Mouse (Mus musculus) thymus, postnatal 14 days (tissue): ENCODE results near the gene Arnt.

Experiments
- DNase-seq: peaks from one replicate; pipeline ENCODE4 v3.0.0; 2021

Gene Arnt

DNA sequence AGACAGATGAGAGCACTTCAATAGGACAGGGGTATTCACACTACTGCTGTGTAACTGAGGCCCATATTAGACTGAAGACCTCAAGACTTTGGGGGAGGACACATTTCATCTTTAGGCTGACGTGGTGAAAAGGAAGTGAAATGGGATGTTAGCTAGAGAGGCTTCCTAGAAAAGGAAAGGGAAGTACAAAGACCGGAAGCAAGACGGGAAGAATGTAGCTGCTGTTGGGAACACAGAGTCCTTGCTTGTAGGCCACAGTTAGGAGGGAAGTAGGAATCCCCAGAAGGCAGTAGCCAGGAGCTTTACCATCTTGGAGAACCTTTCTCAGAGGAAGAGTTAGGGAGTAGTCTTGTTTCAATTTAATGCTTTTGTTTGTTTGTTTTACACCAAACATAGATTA lies 23.6 kb downstream of the Arnt start:
- DNase-seq = no peak

DNA sequence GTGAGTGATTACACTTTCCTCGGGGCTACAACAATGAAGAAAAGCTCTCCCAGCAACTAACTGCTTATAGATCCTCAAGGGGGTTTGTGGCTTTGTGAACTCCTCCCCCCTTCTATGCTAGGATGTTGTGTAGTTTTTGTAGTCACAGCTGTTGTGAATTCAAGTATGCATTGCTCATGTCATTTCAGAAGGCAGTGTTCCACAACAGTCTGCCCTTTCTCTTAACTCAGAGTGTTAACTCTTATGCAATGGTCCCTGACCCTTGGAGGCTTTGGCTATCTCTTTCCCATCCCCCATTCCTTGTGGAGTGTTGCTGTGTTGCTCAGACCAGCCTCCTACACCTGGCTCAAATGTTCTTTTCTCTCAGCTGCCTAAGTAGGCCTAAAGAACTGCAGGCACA lies 25.2 kb downstream of the Arnt start:
- DNase-seq = no peak

DNA sequence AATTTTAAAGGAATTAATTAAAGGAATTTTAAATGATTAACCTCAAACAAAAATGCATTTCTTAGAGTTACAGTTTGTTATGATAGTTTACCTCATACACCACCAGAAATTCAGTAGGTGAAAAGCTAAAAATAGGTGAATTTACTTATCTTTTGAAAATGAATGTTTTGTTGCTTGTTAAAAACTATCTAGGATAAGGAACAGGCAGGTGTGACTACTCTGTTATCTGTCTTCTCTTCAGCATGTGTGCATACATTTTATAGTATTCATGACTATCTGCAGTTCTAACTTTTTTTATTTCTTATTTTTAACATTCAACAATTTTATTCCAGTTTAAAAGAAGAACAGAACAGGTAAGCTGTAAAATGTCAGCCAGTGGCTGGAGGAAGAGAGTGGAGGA lies 29.7 kb downstream of the Arnt start:
- DNase-seq = no peak

GRCm38 (mm10) chr3:95478966-95479365 lies 44.8 kb downstream of the Arnt start:
- DNase-seq = no peak

- DNase-seq = no peak
These were observed 52.2 kb downstream of the Arnt start for GRCm38 (mm10) chr3:95486421-95486820.

- no peak for DNase-seq
These were observed 54.5 kb downstream of the Arnt start for GRCm38 (mm10) chr3:95488679-95489078.

- no peak for DNase-seq
These were observed 56.0 kb downstream of the Arnt start for GRCm38 (mm10) chr3:95490238-95490637.

DNA sequence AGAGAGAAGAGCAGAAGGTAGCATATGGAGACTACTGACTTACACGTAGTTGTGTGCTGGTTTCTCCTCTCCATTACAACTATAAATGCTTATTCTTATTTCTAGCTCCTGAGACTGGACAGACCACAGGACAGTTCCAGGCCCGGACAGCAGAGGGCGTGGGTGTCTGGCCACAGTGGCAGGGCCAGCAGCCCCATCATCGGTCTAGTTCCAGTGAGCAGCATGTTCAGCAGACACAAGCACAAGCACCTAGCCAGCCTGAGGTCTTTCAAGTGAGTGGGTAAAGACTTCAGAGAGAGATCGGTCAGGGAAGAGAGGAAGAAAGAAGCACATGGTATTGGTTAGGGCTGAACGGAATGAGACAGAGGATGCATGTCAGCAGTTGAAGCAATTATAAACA lies 60.2 kb downstream of the Arnt start:
- DNase-seq = peak; percentile 40

GRCm38 (mm10) chr3:95498229-95498628 lies 64.0 kb downstream of the Arnt start:
- DNase-seq = no peak

GRCm38 (mm10) chr3:95499024-95499423 lies 64.8 kb downstream of the Arnt start, which contains the start of gene Ctsk:
Ctsk (plus strand) TSS chr3:95499256.
- no peak for DNase-seq

DNA sequence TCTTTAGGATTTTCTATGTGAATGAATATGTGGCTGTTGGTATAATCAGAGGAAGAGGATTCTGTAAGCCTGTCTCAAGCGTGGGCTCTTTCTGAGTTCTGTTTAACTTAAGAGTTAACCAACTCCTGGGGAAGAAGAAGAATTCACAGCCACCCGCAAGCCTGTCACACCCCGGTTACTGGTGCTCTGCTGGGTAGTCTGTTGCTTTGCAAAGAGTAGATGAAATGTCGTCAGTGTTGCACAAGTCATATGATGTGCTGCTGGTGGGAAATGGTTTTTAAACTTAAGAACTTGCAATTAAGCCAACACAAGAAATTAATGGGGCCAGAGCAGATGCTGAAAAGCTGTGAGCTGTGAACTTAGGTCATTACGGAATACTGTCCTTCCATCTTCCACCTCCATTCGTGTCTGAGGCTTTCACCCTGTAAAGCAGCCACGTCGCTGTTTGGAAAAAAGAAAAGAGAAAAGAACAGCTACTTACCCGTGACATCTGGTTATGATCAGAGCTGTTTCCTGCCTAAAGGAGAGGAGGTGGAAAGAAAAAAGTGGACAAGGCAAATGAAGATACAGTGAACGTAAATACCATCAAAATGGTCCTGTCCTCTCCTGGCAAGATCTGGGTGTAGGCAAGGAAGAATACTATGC lies 65.4 kb downstream of the Arnt start:
- no peak for DNase-seq

DNA sequence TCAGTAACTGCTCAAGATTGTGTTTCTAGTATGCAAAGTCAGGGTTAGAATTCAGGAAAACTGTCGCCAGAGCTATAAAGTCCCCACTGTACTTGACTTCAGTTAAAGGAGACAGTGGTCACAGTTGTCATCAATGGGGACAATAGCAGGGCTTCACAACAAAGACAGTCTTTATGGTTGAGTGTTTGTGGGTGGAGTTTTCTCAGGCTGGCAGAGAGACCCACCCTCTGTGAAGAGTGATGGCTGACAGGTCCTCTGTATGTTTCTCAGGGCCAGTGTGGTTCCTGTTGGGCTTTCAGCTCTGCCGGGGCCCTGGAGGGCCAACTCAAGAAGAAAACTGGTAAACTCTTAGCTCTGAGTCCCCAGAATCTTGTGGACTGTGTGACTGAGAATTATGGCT lies 68.1 kb downstream of the Arnt start:
- DNase-seq = no peak

- no peak for DNase-seq
These were observed 75.2 kb downstream of the Arnt start for GRCm38 (mm10) chr3:95509348-95509747.

- peak; percentile 64 for DNase-seq
These were observed 77.5 kb downstream of the Arnt start for GRCm38 (mm10) chr3:95511611-95512180.

DNA sequence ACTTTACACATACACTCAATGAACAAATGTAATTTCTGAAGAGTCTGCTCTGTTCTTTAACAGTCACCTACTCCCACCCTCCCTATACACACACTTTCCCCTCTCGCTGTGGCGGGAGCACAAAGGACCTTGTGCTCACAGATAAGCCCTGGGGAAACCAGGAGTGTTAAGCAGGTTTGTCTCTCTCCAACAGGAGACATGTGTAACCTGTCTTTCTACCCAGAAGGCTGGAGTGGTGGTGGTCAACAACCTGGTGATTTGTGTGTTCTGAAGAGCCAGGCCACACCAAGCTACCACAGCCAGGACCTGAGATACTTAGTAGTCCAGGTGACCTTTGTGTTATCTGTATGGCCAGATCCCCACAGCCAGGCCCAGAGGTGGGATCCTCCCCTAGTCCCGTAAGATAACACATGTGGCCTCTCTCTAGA lies 82.4 kb downstream of the Arnt start:
- no peak for DNase-seq

DNA sequence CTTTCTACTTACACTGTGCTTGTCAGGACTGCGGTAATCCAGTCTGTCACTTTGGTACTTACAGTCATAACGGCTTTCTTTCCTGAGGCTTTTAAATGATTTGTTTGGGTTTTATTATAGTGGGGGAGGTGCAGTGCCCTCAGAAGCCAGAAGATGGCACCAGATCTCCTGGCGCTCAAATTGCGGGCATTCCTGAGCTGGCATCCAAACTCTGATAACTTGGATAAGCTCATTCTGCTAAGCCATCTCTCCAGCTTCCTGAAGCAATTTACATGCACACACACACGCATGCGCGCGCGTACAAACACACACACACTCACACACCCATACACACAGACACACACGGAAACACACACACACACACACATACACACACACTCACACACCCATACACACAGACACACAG lies 83.3 kb downstream of the Arnt start:
- peak; percentile 64 for DNase-seq

DNA sequence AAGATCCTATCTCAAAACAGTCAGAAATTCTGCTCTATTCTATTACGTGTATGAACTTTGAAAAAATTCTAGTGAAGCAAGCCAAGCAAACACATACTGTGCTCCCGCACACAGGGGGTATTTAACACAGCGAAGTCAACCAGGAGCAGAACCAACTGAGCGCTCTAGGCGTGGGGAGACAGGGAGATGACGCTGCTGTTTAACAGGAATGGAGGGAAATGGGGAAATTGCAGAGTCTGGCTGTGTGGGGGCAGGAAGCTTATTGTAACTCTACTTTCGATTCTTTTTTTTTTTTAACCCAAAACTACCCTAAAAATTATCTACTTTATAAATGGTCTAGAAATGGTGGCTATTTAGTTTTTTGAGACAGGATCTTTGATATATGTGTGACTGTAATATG lies 84.7 kb downstream of the Arnt start:
- DNase-seq = no peak

GRCm38 (mm10) chr3:95519315-95519714 lies 85.1 kb downstream of the Arnt start:
- no peak for DNase-seq

DNA sequence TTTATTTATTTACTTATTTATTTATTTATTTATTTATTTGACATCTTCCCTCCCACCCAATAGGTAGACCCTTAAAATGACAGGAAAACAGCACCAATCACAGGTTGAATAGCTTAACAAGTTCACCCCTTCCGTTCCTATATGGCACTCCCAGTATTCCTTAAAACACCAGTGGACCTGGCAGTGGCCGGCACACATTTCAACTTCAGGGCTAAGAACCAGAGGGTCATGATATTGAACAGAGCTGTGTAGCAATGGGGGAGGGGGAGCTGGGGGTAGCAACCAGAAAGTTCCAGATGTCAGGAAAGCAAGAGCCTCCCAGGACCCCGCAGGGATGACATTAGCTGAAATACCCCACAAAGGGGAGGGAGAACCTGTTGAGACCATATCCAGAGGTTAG lies 85.9 kb downstream of the Arnt start:
- no peak for DNase-seq

- DNase-seq = peak; percentile 13
These were observed 87.0 kb downstream of the Arnt start for GRCm38 (mm10) chr3:95521168-95521567.

- DNase-seq = peak; percentile 32
These were observed 89.5 kb downstream of the Arnt start for GRCm38 (mm10) chr3:95523662-95524061.

GRCm38 (mm10) chr3:95524673-95525072 lies 90.5 kb downstream of the Arnt start:
- no peak for DNase-seq

- DNase-seq = no peak
These were observed 91.9 kb downstream of the Arnt start for GRCm38 (mm10) chr3:95526111-95526510.

DNA sequence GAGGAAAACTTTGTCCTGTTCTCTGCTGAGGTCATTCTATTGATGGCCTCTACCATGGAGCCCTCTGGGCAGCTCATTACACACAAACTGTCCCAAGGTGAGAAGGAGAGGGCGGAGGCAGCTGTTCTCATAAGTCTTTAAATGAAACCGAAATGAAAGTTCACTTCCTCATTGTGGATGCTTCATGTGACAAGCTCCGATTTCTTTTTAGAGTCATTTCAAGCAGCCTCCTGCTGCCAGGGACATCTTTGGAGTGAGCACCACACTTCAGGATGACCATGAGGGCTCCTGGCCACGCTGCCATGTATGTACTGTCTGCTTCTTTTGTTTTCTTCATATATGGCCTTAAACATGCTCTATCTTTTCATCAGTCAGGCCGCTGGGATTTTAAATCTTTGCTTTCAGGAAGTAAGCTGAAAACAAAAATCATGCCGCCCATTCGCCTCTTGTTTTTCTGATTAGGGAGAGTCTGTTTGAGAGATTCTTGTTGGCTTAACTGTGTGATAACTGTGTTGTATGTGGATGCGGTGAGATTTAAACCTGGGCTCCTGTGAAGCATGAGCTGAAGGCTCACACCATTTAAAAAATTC lies 92.5 kb downstream of the Arnt start, which contains the start of gene Ctss:
Gene Ctss (plus strand): TSS at position 165 of the 590 bp plus-strand sequence.
- DNase-seq = no peak

DNA sequence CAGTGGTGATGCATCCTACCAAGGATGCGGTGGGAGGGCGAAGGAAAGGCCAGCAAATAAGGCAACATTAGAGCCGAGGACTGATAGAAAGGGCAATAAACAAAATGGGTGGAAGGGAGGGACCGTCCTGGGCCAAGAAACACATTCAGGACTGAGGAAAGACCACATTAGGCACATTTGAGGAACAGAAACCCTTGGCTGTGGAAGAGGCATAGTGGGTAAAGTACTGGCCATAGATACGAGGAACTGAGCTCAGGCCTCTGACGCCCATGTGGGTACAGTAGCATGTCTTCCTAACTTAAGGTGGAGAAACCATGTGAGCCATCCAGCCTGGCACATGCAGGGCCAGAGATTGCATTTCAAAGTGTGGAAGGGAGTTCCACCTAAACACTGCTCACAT lies 95.6 kb downstream of the Arnt start:
- DNase-seq = no peak
